Mouse (Mus musculus): ENCODE measurements around the gene Adcyap1r1.

The Adcyap1r1 gene

DNA sequence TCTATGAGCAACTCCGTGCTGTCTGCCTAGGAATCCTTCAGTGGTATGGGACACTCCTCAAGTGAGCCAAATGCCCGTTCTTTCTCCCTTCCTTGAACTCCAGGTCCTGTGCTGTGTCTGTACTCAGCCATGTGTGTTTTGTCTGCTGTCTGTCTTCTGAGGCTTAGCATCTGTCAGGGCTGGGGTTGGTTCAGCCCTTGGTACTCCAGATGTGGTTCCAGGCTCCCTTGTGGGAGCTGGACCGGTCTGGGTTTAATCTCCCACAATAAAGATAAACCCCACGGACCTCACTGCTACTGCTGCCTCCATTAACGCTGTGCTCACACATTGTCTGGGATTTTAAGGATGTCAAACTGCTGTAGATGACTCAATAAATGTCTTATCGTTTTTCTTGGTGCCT, 49.3 kb downstream of the Adcyap1r1 start:
- no peak for DNase-seq (ENCODE audit: low read depth, low spot score)

GRCm38 (mm10) chr6:55502309-55502708, 50.5 kb downstream of the Adcyap1r1 start:
- no peak for DNase-seq (ENCODE audit: low read depth, low spot score)

GRCm38 (mm10) chr6:55504797-55505488, 53.2 kb downstream of the Adcyap1r1 start:
- peak; percentile 53 for DNase-seq (ENCODE audit: low read depth, low spot score)

DNA sequence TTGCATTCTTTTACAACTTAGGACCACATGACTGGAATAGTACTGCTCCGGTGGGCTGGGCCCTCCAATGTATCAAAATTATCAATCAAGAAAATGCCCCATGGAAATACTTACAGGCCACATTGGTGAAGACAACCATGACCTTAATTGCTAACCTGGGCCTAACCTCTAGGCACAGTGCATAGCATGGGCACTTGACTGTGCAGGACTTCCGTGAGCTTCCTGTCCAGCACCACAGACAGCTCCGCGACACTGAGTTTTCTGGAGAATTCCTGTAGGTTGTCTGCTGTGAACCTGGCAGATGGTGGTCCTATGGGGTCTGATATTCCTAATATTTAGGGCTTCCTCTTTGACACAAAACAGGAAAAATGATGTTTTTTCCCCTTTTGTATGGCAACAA, 54.7 kb downstream of the Adcyap1r1 start:
- peak; percentile 21 for DNase-seq (ENCODE audit: low read depth, low spot score)

DNA sequence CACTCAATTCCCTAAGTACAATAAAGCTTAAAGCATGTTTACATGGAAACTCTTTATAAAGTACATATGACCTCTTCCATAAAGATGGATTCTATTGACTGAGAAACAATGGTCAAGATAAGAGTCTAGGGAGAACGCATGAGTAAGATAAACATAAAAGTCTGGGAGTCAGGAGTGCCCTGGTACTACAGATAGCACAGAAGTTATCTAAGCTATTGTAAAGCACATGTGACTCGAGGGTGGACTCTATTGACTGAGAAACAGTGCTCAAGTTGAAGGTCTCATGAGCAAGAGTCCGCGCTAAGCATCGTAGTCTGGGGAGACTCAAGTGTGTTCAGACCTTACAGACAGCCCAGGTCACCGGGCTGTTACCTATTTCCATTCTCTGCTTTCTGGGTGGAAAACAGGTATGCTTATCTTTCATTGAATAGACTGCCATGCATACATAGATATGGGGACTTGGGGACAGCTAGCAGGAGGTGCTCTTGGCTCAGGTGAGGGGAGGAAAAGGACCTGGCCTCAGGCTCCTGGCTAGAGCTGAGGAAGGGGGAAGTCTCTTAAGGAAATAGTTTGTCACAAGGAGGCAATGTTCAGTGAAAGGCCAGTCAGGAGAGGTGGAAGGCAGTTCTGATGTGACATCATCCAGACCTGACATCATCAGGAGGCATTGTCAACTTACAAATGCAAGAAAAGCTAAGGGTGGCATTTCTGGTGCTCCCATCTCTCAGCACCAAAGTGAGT, 57.5 kb downstream of the Adcyap1r1 start:
- DNase-seq (ENCODE audit: low read depth, low spot score) = no peak

GRCm38 (mm10) chr6:55511212-55512065, 59.7 kb downstream of the Adcyap1r1 start:
- peak; percentile 67 for DNase-seq (ENCODE audit: low read depth, low spot score)

GRCm38 (mm10) chr6:55512066-55512703, 60.4 kb downstream of the Adcyap1r1 start:
- no peak for DNase-seq (ENCODE audit: low read depth, low spot score)

- DNase-seq (ENCODE audit: low read depth, low spot score) = peak; percentile 73
These were observed 61.7 kb downstream of the Adcyap1r1 start for GRCm38 (mm10) chr6:55513477-55513876.

DNA sequence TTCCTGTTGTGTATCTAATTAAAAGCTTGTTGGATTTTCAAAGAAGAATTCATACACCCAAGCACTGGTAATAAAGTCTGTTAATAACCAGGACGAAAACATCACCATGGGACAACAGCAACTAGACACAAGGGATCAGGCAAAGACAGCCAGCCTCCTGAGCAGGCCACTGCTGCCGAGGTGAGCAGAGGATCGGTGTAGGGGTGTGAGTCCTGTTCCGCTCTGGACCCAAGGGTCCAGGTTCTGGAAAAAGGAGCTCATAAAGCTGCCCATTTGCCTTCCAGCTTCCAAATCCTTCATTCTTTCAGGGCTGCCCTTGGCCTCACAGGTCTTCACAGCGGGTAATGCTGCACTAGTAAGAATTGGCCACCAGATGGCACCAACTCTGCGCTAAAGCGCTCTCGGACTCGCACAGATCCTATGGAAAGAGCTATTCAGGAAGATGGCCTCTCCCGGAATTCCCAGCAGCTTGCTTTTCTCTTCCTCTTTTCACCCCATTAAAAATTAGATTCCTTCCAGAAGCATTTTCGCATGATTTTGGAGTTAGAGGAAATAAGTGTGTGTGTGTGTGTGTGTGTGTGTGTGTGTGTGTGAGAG, 67.9 kb downstream of the Adcyap1r1 start:
- peak; percentile 89 for DNase-seq (ENCODE audit: low read depth, low spot score)

DNA sequence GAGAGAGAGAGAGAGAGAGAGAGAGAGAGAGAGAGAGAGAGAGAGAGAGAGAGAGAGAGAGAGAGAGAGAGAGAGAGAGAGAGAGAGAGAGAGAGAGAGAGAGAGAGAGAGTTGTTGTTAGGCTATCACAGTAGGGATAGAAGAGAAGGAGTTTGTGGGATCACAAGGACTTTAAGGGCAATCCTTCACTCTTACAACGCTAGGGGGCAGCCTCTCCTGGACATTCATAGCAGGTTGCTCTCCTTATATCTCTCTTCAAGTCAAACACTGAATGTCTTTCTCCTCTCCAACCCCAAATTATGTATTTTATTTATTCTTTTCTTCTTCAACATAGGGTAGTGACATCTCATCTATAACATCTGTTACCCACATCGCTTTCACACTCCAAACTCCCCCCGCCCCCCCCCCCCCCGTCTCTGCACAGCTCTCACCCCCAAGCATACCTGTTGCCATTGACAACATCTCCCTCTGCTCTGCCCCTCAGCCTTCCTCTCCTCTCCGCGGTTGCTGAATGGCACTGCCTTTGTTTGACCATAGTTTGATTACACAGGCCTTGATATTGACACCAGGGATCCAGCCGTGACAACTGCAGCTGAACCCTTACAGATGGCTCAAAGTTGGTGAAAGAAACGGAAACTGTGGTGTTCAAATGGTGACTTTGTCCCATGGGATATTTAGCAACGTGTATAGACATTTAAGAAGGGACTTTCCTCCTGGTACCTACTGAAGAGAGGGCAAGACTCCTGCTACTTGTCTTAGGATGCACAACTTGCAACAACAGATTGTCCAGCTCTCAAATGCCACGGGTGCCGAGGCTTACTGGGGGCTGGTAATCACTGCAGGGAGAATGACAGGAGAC, 68.7 kb downstream of the Adcyap1r1 start:
- peak; percentile 68 for DNase-seq (ENCODE audit: low read depth, low spot score)

GRCm38 (mm10) chr6:55536469-55536868, 84.7 kb downstream of the Adcyap1r1 start:
- DNase-seq (ENCODE audit: low read depth, low spot score) = no peak

- no peak for DNase-seq (ENCODE audit: low read depth, low spot score)
These were observed 87.4 kb downstream of the Adcyap1r1 start for GRCm38 (mm10) chr6:55539196-55539595.

DNA sequence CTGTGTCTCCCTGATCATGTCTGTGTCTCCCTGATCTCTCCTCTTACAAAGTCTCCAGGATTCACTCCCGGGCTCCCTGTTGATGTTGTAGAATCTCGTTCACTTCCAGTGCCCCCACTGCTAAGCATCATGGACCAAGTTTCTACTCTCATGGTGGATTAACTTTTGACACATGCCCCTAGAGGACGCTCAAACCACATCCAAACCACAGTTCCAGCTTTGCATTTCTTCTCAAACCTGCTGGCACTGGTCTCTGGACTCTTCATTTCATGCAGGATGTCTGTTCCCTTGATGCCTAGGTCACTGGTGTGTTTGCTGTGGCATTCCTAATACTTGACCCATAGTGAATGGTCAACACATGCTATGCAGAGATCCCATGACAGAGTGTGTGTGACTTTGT, 90.6 kb downstream of the Adcyap1r1 start:
- DNase-seq (ENCODE audit: low read depth, low spot score) = no peak

GRCm38 (mm10) chr6:55543345-55543744, 91.6 kb downstream of the Adcyap1r1 start:
- no peak for DNase-seq (ENCODE audit: low read depth, low spot score)

- no peak for DNase-seq (ENCODE audit: low read depth, low spot score)
These were observed 97.4 kb downstream of the Adcyap1r1 start for GRCm38 (mm10) chr6:55549211-55549610.

DNA sequence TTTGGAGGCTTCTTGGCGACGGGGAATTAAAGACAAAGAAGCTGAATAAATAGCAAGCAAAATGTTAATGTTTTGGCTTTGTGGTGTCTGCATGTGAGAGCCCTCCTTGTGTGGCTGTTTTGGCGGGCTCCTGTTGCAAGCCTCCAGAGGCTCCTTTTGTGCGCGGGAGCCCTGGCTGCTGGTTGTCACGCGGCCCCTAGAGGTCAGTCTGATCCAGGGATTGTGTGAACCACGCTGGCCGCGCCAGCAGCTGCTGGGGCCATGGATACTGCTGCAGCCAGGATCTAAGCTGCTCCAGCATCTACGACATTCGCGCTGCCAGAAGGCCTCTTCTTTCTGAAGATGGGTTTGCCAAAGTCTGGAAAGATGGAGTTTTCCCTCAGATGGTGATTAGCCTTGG, 99.1 kb downstream of the Adcyap1r1 start:
- DNase-seq (ENCODE audit: low read depth, low spot score) = peak; percentile 74
